Mouse (Mus musculus) kidney, adult 2 months (tissue): ENCODE results near the gene Scarb2.

Source experiments
- CTCF ChIP-seq: fragments of 200-500 bp; conservative IDR thresholded peaks from 2 replicates; pipeline ENCODE4 v1.5.1; 2011; ENCODE audit warnings: low read depth, mild to moderate bottlenecking, control low read depth, low read length, moderate library complexity, mixed read lengths; ENCODE audit not compliant: insufficient read depth, insufficient read length
- POLR2A ChIP-seq: fragments of 200-500 bp; IDR thresholded peaks from one replicate; pipeline ENCODE4 v1.6.1; 2011; ENCODE audit warnings: low read depth, low read length, control low read depth

- no peak for TF ChIP-seq CTCF
- no peak for TF ChIP-seq POLR2A
Observed at GRCm38 (mm10) chr5:92512066-92512465, 5.4 kb upstream of the Scarb2 start.
